Mouse (Mus musculus) layer of hippocampus, adult 2 months (tissue): Measurements from ENCODE around the gene Pfn3. TPM values are rescaled to one million over a fixed set of nuclear protein-coding genes. Genes with fewer than 3 reads are reported as not detected.

Experiments
- DNase-seq, 2 experiments: peaks; one replicate each; pipeline ENCODE4 v3.0.0; 2022; ENCODE audit warnings: low spot score in 2 of 2
- H3K27ac ChIP-seq: fragments of 200-600 bp; 2 replicates; pipeline ENCODE4 v1.8.1; 2022
- H3K4me3 ChIP-seq: fragments of 200-600 bp; 2 replicates; pipeline ENCODE4 v1.8.1; 2022; ENCODE audit warnings: mild to moderate bottlenecking
- CTCF ChIP-seq: fragments of 200-600 bp; conservative IDR thresholded peaks from 2 replicates; pipeline ENCODE4 v1.8.1; 2022; ENCODE audit warnings: antibody characterized with exemption, mild to moderate bottlenecking, moderate library complexity
- microRNA-seq, 2 experiments: library from miRNA; unstranded; fragments of <30 nt; microRNA quantifications; one replicate each; pipeline ENCODE4 v1.2.0; 2021
- total RNA-seq, 2 experiments: library from RNA; stranded (reverse); gene quantifications; 2 replicates each; pipeline ENCODE4 v1.2.3; 2021

Pfn3 gene
- total RNA-seq, 2 experiments from 2014 or later: not detected

DNA sequence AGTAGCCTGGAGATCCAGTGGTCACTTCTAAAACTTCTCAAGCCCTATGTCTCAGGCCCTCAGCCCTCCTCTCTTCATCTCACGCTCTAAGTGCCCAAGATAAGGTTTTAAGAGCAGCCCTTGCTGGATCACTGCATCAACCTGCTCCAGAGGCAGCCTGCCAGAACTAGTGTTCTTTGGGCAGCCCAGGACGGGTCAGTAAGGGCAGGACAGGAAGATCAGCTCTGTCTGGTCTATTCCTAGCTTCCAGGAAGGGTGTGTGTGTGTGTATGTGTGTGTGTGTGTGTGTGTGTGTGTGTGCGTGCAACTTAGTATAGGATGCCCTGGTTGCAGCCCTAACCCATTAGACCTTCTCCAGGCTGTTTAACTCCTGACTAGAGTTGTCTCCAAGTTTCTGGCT lies 44.8 kb downstream of the Pfn3 start:
- DNase-seq: no peak
- peak overlapping the region; percentile 88 for H3K27ac ChIP-seq
- TF ChIP-seq CTCF: no peak
- H3K4me3 ChIP-seq: peak overlapping the region; percentile 63

DNA sequence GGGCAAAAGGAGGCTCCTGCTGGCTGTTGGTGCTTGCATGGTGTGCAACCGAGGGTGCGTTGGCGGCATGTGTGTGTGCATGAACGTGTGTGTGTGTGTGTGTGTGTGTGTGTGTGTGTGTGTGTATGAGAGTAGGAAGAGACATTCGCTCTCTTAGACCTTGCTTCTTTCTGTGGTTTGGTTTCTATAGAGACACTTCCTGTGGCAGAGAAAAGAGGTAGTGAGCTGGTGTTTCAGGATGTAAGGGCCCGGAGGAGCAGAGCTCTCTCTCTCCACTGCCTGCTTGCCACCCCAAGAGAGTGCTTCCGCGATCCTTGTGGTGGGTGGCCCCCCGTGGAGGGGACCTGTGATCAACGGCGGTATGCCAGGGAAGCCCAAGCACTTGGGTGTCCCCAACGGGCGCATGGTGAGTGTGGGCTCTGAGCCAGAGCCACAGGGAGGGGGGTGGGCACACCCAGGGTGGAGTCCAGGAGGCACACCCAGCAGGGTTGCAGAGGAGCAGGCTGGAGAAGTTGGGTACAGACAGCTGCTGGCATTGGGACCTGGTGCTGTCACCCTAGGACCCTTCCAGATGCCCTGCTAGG lies 45.4 kb downstream of the Pfn3 start, which contains the start of gene Rgs14:
Gene Rgs14 (plus strand): TSS at position 202 of the 584 bp plus-strand sequence.
- TF ChIP-seq CTCF: no peak
- Histone ChIP-seq H3K27ac (peak within 1 kb of the TSS; percentile 88), H3K4me3 (peak within 1 kb of the TSS; percentile 63)
- DNase-seq: peak in 1 of 2 experiments; percentile 45

DNA sequence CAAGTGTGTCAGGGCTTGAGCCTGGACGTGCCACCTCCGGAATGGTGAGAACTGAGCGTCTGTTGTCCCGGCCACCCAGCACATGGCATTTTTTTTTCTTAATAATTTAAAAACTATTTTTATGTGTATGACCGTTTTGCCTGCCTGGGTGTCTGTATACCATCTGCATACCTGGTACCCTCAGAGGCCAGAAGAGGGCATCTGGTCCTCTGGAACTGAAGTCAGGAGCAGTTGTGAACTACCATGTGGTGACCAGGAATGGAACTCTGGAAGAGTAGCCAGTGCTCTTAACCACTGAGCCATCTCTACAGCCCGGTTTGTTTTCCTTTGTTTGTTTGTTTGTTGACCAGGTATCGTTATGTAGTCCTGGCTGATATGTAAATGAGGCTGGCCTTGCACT lies 46.6 kb downstream of the Pfn3 start:
- H3K27ac ChIP-seq: no peak overlapping the region; the same call in 1 of the 2 replicates
- peak; percentile 19; the same call in 1 of the 2 replicates for TF ChIP-seq CTCF
- H3K4me3 ChIP-seq: no peak overlapping the region
- DNase-seq: no peak

Small RNA genes within 50 kb of the gene (microRNA-seq; reads per million reads assigned to microRNA genes)
- 2.9 to 3.2 reads per million in 2 experiments for gene Mir6943

Other genes starting within 250 kb of the Pfn3 start
- gene Nsd1, start 205.4 kb downstream of the Pfn3 start, total RNA-seq: 100 to 1,000 TPM; 125 to 131 TPM
- 100 to 1,000 TPM; 142 to 153 TPM for gene Prelid1, start 94.7 kb downstream of the Pfn3 start, total RNA-seq
- gene Rab24, start 93.3 kb downstream of the Pfn3 start, total RNA-seq: 10 to 100 TPM; 82.8 to 84.2 TPM
- 1 to 10 TPM; 1.2 to 1.8 TPM for gene Mxd3, start 85.4 kb downstream of the Pfn3 start, total RNA-seq
- gene Lman2, start 52.4 kb downstream of the Pfn3 start, total RNA-seq: 10 to 100 TPM; 66.2 to 66.8 TPM
- 100 to 1,000 TPM; 113 to 119 TPM for gene Rgs14, start 45.5 kb downstream of the Pfn3 start, total RNA-seq
- under 1 TPM in 1 of 2 experiments, not detected in 1; 0.15 TPM for gene Slc34a1, start 17.0 kb downstream of the Pfn3 start, total RNA-seq
- gene F12, start 11.6 kb upstream of the Pfn3 start, total RNA-seq: under 1 TPM; 0.44 to 0.93 TPM
- 10 to 100 TPM; 64.8 to 65.8 TPM for gene Grk6, start 29.8 kb upstream of the Pfn3 start, total RNA-seq
- gene Prr7, start 49.0 kb upstream of the Pfn3 start, total RNA-seq: 10 to 100 TPM; 83.0 to 84.5 TPM
- 100 to 1,000 TPM; 396 to 403 TPM for gene Dbn1, start 72.9 kb upstream of the Pfn3 start, total RNA-seq
- gene Pdlim7, start 98.4 kb upstream of the Pfn3 start, total RNA-seq: 10 to 100 TPM; 97.4 to 99.9 TPM
- gene Dok3, start 114.1 kb upstream of the Pfn3 start, total RNA-seq: 10 to 100 TPM; 12.2 to 13.7 TPM
- 10 to 100 TPM; 56.2 to 60.6 TPM for gene Ddx41, start 121.4 kb upstream of the Pfn3 start, total RNA-seq
- gene Fam193b, start 155.9 kb upstream of the Pfn3 start, total RNA-seq: 10 to 100 TPM; 95.3 to 97.7 TPM
- gene Tmed9, start 158.5 kb upstream of the Pfn3 start, total RNA-seq: 100 to 1,000 TPM; 133 to 138 TPM
- gene B4galt7, start 184.7 kb upstream of the Pfn3 start, total RNA-seq: 10 to 100 TPM; 22.8 to 24.3 TPM
- 10 to 100 TPM; 38.7 to 50.2 TPM for gene Caml, start 207.8 kb upstream of the Pfn3 start, total RNA-seq
- 10 to 100 TPM; 50.8 to 54.8 TPM for gene Ddx46, start 219.8 kb upstream of the Pfn3 start, total RNA-seq